Mouse (Mus musculus) adrenal gland, postnatal 36 days (tissue): ENCODE measurements around the gene Noc2l. TPM values are rescaled to one million over a fixed set of nuclear protein-coding genes. Genes with fewer than 3 reads are reported as not detected.

Experiments used
- DNase-seq, 2 experiments: peaks; one replicate each; pipeline ENCODE4 v3.0.0; 2021; ENCODE audit warnings: mixed read lengths in 1 of 2
- long read RNA-seq, 2 experiments: library from polyadenylated mRNA; stranded (forward); transcript quantifications; one replicate each; pipeline ENCODE4 v2.0.0; 2021; ENCODE audit warnings: borderline sequencing depth in 2 of 2
- total RNA-seq, 2 experiments: library from RNA; stranded (reverse); gene quantifications; 2 replicates each; pipeline ENCODE4 v1.2.3; 2021

Noc2l gene
- total RNA-seq, result 10 to 100 TPM; 41.3 to 45.7 TPM
- long read RNA-seq, experiment 1, transcript Noc2l-201 (19 exons, 2,785 nt), result major isoform, 85 of 133 reads
- long read RNA-seq, experiment 1, partial matches to known transcripts, result 30 of 133 reads
- long read RNA-seq, experiment 1, other reads (novel, unspliced or antisense), result 18 of 133 reads
- long read RNA-seq, experiment 2, transcript Noc2l-201 (19 exons, 2,785 nt), result major isoform, 26 of 32 reads
- long read RNA-seq, experiment 2, partial matches to known transcripts, result 3 of 32 reads
- long read RNA-seq, experiment 2, other reads (novel, unspliced or antisense), result 3 of 32 reads

DNA sequence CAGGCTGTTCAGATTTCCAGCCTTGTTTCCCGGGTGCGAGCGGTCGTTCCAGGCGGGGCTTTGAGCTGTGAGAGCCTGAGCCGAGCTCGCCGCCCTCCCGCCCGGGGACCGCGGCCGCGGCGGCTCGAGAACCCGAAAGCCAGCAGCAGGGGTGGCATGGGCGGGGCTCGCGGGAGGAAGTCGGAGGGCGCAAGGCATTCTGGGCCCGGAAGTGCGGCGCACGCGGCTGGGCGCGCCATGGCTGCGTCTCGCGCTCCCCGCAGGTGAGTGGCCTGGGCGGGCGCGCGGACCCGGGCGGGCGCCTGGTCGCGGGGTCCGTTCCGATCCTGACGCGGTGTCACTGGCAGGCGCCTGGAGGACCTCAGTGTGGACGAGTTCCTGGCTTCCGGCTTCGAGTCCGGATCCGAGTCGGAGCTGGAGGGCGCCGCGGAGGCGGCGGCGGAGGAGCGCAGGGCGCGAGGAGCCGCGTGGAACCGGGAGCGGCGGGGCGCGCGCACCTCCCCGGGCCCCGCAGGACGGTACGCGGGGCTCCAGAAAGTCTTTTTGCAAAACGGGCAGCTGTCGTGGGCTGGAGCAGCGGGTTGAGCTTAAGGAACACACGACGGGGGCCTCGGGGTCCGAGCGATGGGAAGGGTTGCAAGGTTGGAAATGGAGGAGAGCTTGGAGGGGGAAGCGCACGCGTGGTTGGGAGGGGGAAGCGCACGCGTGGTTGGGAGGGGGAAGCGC is at the start of gene Noc2l:
Gene Noc2l (plus strand): TSS at position 203 of the 726 bp plus-strand sequence.
- peak; percentile 95 to 97 for DNase-seq

DNA sequence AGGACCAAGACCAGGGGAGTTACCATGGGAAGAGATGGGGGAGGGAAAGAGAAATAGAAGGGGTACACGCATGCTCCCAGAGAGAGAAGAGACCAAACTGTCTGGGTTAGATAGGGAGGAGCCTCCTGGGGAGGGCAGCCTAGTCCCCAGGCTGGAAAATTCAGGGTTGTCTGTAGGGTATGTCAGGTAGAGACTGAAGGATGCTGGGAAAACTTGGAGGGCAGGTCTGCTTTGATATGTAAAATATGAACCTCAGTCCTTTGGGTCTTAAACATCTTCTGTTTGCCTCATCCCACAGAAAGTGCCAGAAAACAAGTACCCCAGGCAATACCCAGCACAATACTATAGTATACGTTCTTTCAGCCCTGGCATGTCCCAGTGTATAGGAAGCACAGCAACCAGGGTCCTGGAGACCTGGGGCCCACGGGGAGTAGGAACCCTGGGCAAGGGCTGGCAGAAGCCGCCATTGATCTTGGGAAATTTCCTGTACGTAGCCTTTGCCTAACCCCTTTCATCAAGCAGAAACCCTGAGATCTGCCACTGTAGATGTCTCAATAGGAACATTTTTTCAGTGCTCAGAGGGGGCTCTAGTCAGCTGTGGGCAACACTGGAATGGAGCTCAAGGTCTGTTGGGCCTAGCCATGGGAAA is 47.5 kb upstream of the Noc2l start:
- no peak for DNase-seq

DNA sequence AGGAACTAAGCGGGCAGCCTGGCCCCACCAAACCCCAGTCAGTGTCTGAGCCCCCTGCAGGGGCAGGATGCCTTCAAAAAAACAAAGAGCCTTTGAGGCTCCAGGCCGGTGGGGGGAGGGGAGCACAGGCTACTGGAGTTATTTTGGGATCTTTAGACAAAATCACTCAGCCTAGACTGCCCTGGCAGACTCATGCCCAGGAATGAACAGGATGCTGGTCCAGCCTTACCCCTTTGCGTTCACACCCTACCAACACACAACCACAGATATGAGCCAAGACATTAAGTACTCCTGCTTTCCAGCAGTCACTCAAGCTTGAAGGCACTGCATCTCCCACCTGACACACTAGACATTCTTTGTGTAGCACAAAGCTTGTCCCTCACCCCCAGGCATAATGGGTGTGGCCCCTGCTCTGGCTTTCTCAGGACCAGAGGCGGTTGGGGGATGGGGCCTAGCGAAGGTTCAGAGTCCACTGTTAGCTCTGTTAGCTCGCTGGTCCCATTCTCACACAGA is 46.9 kb upstream of the Noc2l start:
- no peak for DNase-seq

DNA sequence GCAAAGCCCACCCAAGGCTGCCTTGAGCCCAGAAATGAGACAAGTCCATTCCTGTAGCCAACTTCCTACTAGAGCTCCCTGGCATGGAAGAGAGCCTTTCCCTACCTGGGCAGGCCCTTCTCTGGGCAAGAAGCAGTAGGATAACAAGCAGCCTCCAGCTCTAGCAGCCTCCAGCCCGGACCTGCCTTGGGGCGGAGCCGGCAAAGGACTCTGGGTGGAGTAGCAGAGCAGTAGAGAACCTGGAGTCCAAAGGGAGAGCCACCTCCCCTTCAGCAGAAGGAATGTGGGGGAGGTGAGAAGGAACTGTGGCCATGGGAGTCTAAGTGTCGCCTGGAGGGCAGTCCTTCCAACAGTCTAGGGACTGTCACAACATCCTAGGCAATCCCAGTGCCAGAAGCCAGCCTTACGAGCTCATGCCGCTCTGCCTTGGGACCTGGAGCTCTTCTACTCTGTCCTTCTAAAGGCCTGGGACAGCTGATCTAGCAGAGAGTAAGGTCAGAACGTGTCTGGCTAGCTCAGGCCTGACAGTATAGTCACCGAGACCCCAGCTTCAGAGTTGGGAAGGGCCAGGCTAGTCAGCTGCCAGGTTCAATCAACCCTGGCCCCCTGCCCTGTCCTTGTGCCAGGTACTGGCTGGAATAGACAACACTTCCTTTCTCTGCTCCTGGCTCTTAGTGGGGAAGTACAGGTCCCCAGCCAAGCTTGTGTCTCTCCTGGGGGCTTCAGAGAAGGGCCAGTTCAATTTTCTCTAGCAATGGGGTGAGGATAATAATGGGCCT is 43.2 kb upstream of the Noc2l start:
- peak in 1 of 2 experiments; percentile 18 for DNase-seq

DNA sequence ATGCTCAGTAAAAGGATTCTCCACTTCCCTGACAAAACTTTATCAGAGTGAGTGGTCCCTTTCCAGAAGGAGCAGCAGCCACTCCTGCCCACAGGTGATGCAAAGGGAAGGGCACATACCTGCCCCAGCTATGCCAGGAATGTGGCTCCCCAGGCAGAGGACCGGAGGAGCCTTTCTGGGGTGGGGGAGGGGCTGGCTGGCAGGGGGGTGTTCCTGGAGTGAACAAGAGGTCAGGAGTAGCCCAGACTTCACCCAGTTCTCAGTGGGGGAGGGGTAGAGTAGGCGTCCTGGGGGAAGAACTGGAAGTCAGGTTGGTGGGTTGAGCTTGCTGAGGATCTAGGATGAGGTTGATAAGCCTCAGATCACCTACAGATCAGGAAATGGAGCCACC is 42.6 kb upstream of the Noc2l start:
- DNase-seq, result no peak

DNA sequence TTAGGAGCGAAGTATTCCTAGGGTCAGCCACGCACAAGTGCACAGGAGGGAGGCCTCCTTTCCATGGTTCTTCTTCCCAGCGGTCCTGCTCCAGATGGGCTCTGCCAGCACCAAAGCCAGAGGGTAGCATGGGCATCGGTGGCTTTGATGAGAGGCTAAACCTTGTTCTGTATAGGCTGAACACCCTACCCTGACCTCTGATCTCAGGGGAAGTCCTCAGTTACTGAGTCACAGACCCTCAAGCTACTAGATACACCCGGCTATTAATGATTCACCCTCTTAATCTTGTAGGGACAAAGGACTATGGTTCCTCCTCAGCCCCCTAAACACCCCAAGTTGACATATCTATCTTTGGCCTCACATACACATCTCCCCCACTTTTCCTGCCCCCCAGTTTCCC is 41.9 kb upstream of the Noc2l start:
- DNase-seq, result no peak

DNA sequence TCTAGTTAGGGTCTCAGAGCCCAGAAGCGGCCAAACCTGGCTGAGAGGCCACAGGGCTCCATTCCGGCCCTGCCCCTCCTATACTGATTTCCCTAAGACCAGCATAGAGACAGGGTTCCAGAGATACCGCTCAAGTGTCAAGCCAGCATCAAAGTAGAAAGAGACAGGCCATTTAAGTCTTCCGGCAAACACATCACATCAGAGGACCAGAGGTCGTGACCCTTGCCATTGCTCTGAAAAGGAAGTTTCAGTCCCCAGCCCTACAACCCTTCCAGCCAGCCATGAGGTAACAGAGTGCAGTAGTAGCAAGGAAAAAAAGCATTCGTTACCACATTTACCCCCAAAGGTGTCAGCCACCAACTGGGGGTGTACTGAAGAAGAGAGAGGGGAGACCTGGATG is 41.5 kb upstream of the Noc2l start:
- no peak for DNase-seq

DNA sequence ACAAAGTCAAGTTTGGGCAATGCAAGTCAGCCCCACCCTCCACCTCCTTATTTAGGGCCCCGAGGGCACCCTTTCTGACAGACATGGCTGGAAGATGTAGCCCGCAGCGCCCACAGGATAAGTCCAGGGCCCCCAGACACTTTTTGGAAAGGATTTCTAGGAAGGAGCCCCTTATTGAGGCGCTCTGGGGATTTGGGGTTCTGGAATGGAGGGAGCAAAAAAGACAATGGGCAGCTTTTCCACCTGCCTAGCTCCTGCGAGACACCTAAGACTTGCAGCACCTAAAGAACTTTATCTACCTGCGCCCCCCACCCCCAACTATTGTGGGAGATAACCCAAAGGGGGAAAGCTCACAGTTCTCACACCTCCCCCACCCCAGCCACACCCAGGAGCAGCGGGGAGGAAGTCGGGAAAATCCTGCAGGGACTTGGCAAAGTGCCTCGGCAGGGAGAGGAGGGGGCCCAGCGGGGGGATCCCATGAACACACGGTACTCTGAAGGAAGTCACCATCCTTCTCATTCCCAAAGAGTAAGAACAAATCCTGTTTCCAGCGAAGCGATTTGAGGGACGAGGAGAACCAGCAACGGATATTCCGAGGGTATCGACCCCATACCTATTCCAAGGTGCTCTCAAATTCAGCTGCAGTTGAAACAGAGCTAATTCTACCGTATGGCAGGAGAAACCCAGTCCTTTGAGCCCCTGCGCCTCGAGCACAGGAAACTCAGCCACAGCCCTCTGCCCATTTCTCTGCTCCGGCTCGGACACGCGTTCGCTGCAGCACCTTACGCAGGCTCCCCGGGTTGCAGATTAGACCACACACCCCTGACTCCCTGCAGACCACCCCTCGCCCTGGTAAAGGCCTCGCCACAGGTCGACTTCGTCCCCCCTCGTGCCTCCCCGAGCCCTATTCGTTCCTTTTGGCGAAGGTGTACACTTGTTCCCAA is 39.6 kb upstream of the Noc2l start:
- peak; percentile 49 to 68 for DNase-seq

DNA sequence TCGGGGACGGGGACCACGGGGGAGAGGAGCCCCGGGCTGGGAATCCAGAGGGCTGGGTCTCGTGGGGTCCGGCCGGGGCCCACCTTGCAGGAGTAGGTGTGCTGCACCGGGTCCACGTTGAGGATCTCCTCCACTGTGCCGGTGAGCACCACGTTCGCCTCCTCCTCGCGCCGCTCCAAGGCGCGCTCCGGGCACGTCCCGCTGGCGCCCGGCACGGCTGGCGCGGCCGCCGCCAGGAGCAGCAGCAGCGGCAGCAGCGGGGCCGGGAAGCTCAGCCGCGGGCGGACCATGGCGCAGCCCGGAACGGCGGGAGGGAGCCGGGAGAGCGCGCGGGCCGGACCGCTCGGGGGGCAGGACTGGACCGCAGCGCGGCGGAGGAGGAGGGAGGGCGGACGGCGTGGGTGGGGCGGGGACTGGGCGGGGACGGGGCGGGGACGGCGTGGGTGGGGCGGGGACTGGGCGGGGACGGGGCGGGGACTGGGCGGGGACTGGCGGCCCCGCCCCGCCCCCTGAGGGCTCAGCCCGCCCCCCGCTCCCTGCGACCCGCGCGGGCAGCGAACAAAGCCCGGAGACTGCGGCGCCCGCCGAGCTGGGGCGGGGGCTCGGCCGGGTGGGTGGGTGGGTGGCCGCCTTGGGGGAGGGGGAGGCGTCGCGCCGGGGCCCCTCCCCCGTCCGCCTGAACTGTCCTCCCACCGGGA is 38.5 kb upstream of the Noc2l start, which contains the start of gene Agrn:
Gene Agrn (minus strand): TSS at position 358 of the 698 bp plus-strand sequence.
- DNase-seq, result peak; percentile 84 to 88

DNA sequence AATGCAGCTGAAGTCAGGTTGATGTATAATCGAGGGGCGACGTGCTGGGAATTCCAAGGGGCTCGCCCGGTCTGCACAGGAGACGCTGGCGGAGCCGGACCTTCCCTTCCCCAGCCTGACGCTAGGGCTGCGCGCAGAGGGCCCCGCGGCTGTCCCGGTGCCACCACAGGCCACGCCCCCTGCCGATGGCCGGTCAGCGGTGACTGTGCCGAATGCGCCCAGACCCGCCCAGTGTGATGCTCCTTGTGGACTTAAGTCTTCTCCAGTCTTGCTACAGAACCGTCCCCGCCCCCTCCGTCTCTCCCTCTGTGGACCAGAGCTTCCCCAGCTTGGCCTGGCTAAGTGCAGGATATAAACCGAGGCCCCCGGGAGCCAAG is 38.0 kb upstream of the Noc2l start:
- peak; percentile 94 to 97 for DNase-seq

DNA sequence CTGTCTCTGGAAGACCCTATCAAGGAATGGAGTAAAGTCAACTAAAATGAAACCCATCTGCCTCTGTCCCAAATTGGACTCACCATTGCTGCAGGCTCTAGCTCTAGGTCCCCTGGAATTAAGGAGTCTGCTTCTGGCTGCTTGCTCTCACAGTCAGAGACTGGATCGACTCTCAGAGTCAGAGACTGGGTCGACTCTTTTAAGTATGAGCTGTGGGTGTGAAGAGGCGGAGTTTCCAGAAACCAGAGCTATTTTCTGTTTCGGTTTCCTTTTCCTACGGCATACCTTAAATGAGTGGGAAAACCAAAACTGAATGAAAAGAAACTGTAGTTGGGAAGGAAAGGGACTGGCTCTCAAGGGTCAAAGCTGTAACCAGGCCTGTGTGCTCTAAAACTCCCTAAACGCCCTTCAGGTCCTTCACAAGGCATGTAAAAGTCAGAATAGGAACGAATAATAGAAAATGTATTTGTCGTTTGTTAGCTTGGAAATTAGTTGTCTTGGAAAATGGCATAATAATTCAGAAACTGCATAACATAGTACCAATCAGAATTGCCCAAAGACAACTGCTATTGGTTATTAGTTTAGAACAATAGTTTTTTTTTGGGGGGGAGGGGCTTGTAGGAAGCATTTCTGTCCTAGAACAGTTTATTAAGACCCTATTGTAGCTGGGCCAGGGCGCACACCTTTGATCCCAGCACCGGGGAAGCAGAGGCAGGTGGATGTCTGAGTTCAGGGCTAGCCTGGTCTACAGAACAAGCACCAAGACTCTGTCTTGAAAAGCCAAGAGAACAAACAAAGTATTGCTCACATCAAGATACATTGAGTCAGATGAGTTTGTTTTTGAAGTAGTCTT is 35.0 kb upstream of the Noc2l start, which contains the start of gene Isg15:
Gene Isg15 (minus strand): TSS at position 196 of the 853 bp plus-strand sequence.
- peak; percentile 20 to 40 for DNase-seq

DNA sequence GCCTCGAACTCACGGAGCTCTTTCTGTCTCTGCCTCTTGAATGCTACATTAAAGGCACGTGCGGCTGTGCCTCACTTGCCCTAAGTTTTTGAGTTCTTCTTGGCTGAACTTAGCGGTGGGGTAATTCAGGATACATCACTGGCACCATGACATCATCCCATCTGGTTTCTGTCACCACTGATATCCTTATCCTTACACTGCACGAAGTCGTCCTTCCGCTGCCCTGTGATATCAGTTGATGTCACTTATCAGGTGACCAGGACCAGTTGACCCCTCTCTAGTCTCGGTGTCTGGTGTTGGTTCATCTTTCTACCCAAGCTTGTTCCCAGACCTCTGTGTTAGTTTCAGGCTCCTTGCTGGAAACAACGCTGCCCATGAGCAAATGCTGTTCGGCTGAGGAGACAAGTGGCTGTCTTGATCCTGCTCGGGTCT is 33.3 kb upstream of the Noc2l start:
- no peak for DNase-seq

DNA sequence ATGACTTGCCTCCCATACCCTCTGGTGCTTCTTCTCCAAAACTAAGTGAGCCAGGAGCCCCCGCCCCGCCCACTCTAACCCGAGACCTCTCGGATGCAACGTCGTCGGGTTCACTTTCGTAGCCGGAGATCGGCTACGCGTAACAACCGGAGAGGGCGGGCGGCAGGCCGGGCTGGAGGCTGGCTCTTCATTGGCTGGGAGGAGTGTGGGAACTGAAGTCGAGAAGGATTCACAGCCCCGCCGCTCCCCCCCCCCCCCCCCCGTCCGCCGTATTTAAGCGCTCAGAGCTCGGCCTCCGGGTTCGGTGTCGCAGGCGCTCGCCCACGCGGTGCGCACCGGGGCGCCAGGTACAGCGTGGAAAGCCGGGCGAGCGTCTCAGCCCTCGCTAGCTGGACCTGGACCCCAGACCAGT is 32.8 kb upstream of the Noc2l start, which contains the start of gene AW011738:
Gene AW011738 (plus strand): TSS at position 304 of the 412 bp plus-strand sequence.
- DNase-seq, result peak; percentile 84 to 89

DNA sequence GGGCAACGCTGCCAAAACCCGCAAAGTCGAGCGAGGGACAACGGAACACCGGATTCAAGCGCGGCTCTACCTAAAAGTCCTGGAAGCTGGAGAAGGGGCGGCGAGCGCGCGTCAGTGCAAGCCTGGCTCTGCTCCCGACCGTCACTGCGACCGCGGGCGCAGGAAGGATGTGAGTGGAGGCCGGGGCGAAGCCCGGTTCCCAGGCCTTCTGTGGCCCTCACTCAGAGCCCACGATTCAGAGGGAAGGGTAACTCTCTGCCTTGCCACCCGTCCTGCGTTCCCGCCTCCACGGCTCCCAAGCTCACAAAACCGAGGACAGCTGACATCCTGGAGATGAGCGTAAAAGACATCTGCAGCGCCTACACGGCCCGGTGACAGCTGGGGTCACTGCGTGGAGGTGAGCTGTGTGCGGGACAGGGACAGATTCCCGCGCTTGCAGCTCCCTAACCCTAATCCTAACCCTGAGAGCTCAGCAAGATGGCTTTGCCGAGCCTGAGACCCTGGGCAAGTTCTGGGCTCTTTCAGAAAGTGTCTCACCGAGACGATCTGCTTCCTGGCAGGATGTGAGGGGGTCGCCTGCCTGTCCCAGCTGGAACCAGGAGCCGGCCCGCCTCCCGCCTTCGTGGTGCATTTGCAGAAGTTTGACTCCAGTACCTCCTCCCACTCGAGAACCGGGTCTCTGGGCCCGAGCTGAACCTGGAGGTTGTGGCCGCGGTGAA is 32.2 kb upstream of the Noc2l start:
- peak in 1 of 2 experiments; percentile 56 for DNase-seq

DNA sequence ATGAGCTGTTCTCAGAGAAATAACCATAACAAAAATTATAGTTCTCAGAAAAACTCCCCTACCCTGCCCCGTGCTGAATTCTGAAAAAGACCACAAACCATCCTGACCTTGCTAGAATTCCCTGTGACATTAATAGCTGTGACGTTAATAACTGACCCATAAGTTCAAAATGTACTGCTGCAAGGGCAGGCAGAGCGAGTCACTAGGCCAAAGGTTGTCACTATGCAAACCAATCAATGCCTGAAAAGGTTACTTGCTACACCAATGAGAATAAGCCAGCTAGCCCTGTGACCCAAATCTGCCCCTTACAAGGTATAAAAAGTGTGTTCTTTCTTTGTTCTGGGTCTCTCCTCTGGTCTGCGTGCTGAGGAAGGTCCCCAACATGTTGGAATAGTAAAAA is 26.9 kb upstream of the Noc2l start:
- no peak for DNase-seq

DNA sequence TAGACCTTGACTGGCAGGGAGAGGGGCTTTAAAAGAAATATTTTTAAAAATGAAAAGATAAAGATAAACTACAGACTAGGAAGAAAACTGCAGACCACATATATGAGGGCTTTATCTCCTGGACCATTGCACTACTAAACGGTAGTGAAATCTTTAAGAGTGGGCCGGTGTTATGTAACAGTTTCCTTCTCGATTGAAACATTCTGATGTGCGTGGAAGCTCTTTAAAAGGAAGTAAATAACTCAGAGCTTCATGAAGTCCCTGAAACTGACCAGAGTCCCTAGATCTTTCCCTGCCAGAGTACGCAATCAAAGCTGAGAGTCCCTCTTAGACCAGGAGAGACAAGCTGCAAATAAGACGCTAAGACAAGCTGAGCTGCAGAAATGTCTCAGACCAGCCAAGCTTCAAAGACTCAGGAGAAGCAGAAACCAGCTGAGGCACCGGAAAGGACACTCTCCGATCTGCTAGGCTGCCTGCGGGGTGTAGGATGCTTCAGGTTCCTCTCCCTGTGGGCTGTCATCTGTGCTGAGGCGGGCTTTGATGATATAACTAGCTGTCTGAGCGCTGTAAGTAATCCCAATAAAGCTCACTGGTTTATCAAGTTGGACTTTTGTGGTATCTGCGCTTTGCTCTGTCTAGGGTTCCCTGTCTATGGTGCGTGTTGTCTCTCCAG is 25.7 kb upstream of the Noc2l start:
- no peak for DNase-seq

DNA sequence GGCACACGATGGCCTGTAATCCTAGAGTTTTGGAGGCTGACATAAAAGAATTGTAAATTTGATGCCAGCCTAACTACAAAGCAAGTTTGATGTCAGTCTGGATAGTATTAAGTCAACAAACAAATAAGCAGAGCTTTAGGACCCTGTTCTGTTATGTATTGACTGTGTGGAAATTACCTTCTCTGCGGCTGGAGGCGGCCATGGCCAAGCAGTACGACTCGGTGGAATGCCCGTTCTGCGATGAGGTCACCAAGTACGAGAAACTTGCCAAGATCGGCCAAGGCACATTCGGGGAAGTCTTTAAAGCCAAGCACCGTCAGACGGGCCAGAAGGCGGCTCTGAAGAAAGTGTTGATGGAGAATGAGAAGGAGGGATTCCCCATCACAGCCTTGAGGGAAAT is 22.7 kb upstream of the Noc2l start:
- DNase-seq, result no peak

DNA sequence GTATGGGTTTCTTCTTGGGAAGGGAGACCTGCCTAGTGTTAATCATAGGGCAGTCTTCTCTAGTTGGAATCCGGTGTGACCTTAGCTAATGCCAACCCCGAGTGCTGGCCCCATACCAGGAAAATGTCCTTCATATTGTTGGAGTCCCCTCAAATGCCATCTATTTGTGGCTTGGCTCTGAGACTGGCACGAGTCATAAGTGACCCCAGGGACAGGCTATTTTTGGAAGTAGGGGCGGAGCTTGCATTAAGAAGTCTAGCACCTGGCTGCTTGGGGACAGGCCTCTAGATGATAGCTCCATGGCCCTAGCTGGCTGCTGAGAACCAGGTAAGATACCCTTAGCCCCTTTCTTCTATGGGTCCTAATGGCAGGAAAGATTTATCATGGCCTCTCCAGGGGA is 20.2 kb upstream of the Noc2l start, which contains the start of gene Perm1:
Gene Perm1 (plus strand): TSS at position 220 of the 400 bp plus-strand sequence.
- peak; percentile 91 to 92 for DNase-seq
